Mouse (Mus musculus): ENCODE data around the gene Rhbdf1. TPM values are rescaled to one million over a fixed set of nuclear protein-coding genes. Genes with fewer than 3 reads are reported as not detected.

Gene Rhbdf1
- polyA plus RNA-seq (2014; fragmentation: Nextera tagmentation; extraction: Ambion mirVana), result 12.5 and 21.5 TPM in 2 replicates

GRCm38 (mm10) chr11:32221951-32222409 lies at the start of gene Rhbdf1:
Rhbdf1 (minus strand) TSS chr11:32222300.
- H3K4me3 ChIP-seq (ENCODE audit: low read depth, low read length), result peak within 1 kb of the TSS; percentile 61
- no peaks in the 10 kb centered on the region for H3K9me3 ChIP-seq (ENCODE audit: control insufficient read depth, low read length)
- under 1% methylated on average over 68 of the region's 72 CpGs for WGBS
- H3K27ac ChIP-seq (ENCODE audit: low read depth, low read length), result peak within 1 kb of the TSS; percentile 70
- H3K27me3 ChIP-seq (ENCODE audit: control insufficient read depth, insufficient read depth, low read length), result peaks cover 13% of the 10 kb centered on the region
- peak within 1 kb of the TSS; percentile 99 for H3K4me2 ChIP-seq (ENCODE audit: low read depth, low read length)
- H3K4me1 ChIP-seq (ENCODE audit: control insufficient read depth, insufficient read depth, low read length), result peaks cover 12% of the 10 kb centered on the region
- H3K36me3 ChIP-seq (ENCODE audit: control insufficient read depth, insufficient read depth, low read length), result no peaks in the 10 kb centered on the region
- peak within 1 kb of the TSS; percentile 78 for H3K9ac ChIP-seq (replicated peaks; ENCODE audit: low read depth, low read length)
- peak; percentile 30 for ATAC-seq (ENCODE audit: low read depth)

GRCm38 (mm10) chr11:32271178-32271577 lies 49.1 kb upstream of the Rhbdf1 start:
- no peaks in the 10 kb centered on the region for H3K9me3 ChIP-seq (ENCODE audit: control insufficient read depth, low read length)
- H3K27ac ChIP-seq (ENCODE audit: low read depth, low read length), result no peak overlapping the region
- H3K4me1 ChIP-seq (ENCODE audit: control insufficient read depth, insufficient read depth, low read length), result peaks cover 8% of the 10 kb centered on the region; the same call in 1 of the 2 replicates
- no peaks in the 10 kb centered on the region for H3K36me3 ChIP-seq (ENCODE audit: control insufficient read depth, insufficient read depth, low read length)
- no peaks in the 10 kb centered on the region for H3K27me3 ChIP-seq (ENCODE audit: control insufficient read depth, insufficient read depth, low read length)
- no peak for ATAC-seq (ENCODE audit: low read depth)
- H3K9ac ChIP-seq (replicated peaks; ENCODE audit: low read depth, low read length), result no peak overlapping the region
- no peak overlapping the region for H3K4me2 ChIP-seq (ENCODE audit: low read depth, low read length)
- no peak overlapping the region for H3K4me3 ChIP-seq (ENCODE audit: low read depth, low read length)
- 49% methylated on average over 4 of the region's 4 CpGs for WGBS

DNA sequence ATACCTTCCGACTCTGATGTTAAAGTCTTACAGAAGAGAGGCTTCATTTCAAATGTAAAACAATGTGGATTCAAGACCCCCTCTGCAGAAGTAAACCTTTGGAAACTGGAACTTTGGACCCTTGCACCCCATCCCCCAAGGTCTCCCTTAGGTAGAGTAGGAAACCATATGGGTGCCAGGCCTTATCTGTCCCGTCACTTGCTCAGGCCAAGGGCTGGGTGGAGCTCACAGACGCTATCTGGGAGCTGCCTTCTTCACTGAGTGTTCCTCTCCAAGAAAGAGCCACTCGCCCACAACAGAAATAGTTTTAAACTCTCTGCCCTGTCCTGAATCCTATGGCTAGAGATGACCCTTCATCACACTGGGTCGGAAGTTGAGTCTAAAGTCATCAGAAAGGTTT lies 46.9 kb upstream of the Rhbdf1 start:
- H3K27ac ChIP-seq (ENCODE audit: low read depth, low read length), result no peak overlapping the region
- no peak overlapping the region for H3K4me3 ChIP-seq (ENCODE audit: low read depth, low read length)
- peaks cover 11% of the 10 kb centered on the region; the same call in 1 of the 2 replicates for H3K4me1 ChIP-seq (ENCODE audit: control insufficient read depth, insufficient read depth, low read length)
- H3K4me2 ChIP-seq (ENCODE audit: low read depth, low read length), result no peak overlapping the region
- H3K9me3 ChIP-seq (ENCODE audit: control insufficient read depth, low read length), result no peaks in the 10 kb centered on the region
- no peaks in the 10 kb centered on the region for H3K36me3 ChIP-seq (ENCODE audit: control insufficient read depth, insufficient read depth, low read length)
- no peak overlapping the region for H3K9ac ChIP-seq (replicated peaks; ENCODE audit: low read depth, low read length)
- WGBS, result 91% methylated on average over 5 of the region's 5 CpGs
- ATAC-seq (ENCODE audit: low read depth), result no peak
- H3K27me3 ChIP-seq (ENCODE audit: control insufficient read depth, insufficient read depth, low read length), result no peaks in the 10 kb centered on the region

DNA sequence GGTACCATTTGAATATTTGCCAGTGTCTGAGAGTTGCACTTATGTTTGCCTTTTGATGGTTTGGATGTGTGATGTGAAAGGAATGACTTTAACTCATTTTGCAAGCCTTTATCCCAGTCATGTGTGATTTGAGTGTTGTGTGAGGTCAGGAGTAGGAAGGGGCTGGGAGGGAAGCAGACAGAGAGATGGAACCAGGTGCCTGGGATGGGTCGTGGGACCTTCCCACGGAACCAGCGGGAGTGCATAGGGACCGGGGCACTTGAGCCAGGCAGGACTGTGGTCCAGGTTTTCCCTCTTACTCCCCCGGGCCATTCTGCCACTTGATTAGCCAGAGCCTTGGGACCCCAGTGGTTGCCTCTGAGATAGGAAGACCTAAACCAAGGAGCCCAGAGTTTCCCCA lies 45.9 kb upstream of the Rhbdf1 start:
- no peaks in the 10 kb centered on the region for H3K9me3 ChIP-seq (ENCODE audit: control insufficient read depth, low read length)
- 19% methylated on average over 5 of the region's 5 CpGs for WGBS
- peak overlapping the region; percentile 93 for H3K9ac ChIP-seq (replicated peaks; ENCODE audit: low read depth, low read length)
- H3K4me1 ChIP-seq (ENCODE audit: control insufficient read depth, insufficient read depth, low read length), result peaks cover 11% of the 10 kb centered on the region; the same call in 1 of the 2 replicates
- H3K4me3 ChIP-seq (ENCODE audit: low read depth, low read length), result peak overlapping the region; percentile 86
- H3K36me3 ChIP-seq (ENCODE audit: control insufficient read depth, insufficient read depth, low read length), result no peaks in the 10 kb centered on the region
- H3K27me3 ChIP-seq (ENCODE audit: control insufficient read depth, insufficient read depth, low read length), result no peaks in the 10 kb centered on the region
- peak overlapping the region; percentile 96; the same call in 1 of the 2 replicates for H3K27ac ChIP-seq (ENCODE audit: low read depth, low read length)
- ATAC-seq (ENCODE audit: low read depth), result peak; percentile 49
- H3K4me2 ChIP-seq (ENCODE audit: low read depth, low read length), result peak overlapping the region; percentile 52

GRCm38 (mm10) chr11:32267188-32267884 lies 45.2 kb upstream of the Rhbdf1 start, which contains the start of gene Nprl3:
Nprl3 (minus strand) TSS chr11:32267707.
- H3K4me2 ChIP-seq (ENCODE audit: low read depth, low read length), result peak within 1 kb of the TSS; percentile 52
- no peaks in the 10 kb centered on the region for H3K36me3 ChIP-seq (ENCODE audit: control insufficient read depth, insufficient read depth, low read length)
- peak within 1 kb of the TSS; percentile 93 for H3K9ac ChIP-seq (replicated peaks; ENCODE audit: low read depth, low read length)
- H3K9me3 ChIP-seq (ENCODE audit: control insufficient read depth, low read length), result no peaks in the 10 kb centered on the region
- H3K4me1 ChIP-seq (ENCODE audit: control insufficient read depth, insufficient read depth, low read length), result peaks cover 11% of the 10 kb centered on the region; the same call in 1 of the 2 replicates
- WGBS, result under 1% methylated on average over 54 of the region's 54 CpGs
- peak within 1 kb of the TSS; percentile 96 for H3K27ac ChIP-seq (ENCODE audit: low read depth, low read length)
- no peaks in the 10 kb centered on the region for H3K27me3 ChIP-seq (ENCODE audit: control insufficient read depth, insufficient read depth, low read length)
- ATAC-seq (ENCODE audit: low read depth), result peak; percentile 100
- H3K4me3 ChIP-seq (ENCODE audit: low read depth, low read length), result peak within 1 kb of the TSS; percentile 86

DNA sequence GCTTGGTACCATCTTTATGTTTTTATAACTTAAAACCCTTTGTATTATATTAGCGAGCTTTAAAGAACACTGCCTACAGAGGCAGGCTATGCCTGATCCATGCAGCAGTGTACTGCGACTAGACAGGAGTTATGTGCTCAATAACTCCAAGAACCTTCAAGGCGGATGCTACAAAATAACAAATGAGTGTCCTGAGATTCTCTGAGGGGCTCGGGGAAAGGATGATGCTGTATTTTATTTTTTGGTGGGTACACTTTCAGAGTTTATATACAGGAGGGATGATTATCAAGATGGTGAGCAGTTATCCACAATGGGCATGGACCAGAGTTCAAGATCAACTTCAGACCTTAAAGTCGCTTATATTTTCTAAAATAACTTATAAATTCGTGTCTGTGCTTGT lies 44.7 kb upstream of the Rhbdf1 start:
- H3K4me2 ChIP-seq (ENCODE audit: low read depth, low read length), result peak overlapping the region; percentile 52
- H3K9ac ChIP-seq (replicated peaks; ENCODE audit: low read depth, low read length), result peak overlapping the region; percentile 93
- H3K9me3 ChIP-seq (ENCODE audit: control insufficient read depth, low read length), result no peaks in the 10 kb centered on the region
- no peaks in the 10 kb centered on the region for H3K27me3 ChIP-seq (ENCODE audit: control insufficient read depth, insufficient read depth, low read length)
- peak; percentile 0; the same call in 1 of the 2 replicates for ATAC-seq (ENCODE audit: low read depth)
- peak overlapping the region; percentile 86 for H3K4me3 ChIP-seq (ENCODE audit: low read depth, low read length)
- H3K36me3 ChIP-seq (ENCODE audit: control insufficient read depth, insufficient read depth, low read length), result no peaks in the 10 kb centered on the region
- H3K27ac ChIP-seq (ENCODE audit: low read depth, low read length), result peak overlapping the region; percentile 96
- peaks cover 11% of the 10 kb centered on the region; the same call in 1 of the 2 replicates for H3K4me1 ChIP-seq (ENCODE audit: control insufficient read depth, insufficient read depth, low read length)
- WGBS, result 18% methylated on average over 6 of the region's 6 CpGs

GRCm38 (mm10) chr11:32266194-32266593 lies 44.1 kb upstream of the Rhbdf1 start:
- Histone ChIP-seq H3K4me3 (ENCODE audit: low read depth, low read length) (no peak overlapping the region), H3K9ac (replicated peaks; ENCODE audit: low read depth, low read length) (no peak overlapping the region), H3K9me3 (ENCODE audit: control insufficient read depth, low read length) (no peaks in the 10 kb centered on the region), H3K4me1 (ENCODE audit: control insufficient read depth, insufficient read depth, low read length) (peaks cover 11% of the 10 kb centered on the region; the same call in 1 of the 2 replicates), H3K36me3 (ENCODE audit: control insufficient read depth, insufficient read depth, low read length) (no peaks in the 10 kb centered on the region), H3K27me3 (ENCODE audit: control insufficient read depth, insufficient read depth, low read length) (no peaks in the 10 kb centered on the region), H3K4me2 (ENCODE audit: low read depth, low read length) (no peak overlapping the region), H3K27ac (ENCODE audit: low read depth, low read length) (no peak overlapping the region)
- 91% methylated on average over 6 of the region's 6 CpGs for WGBS
- no peak for ATAC-seq (ENCODE audit: low read depth)

- no peak for ATAC-seq (ENCODE audit: low read depth)
- Histone ChIP-seq H3K4me2 (ENCODE audit: low read depth, low read length) (no peak overlapping the region), H3K4me1 (ENCODE audit: control insufficient read depth, insufficient read depth, low read length) (peaks cover 11% of the 10 kb centered on the region; the same call in 1 of the 2 replicates), H3K27me3 (ENCODE audit: control insufficient read depth, insufficient read depth, low read length) (no peaks in the 10 kb centered on the region), H3K9ac (replicated peaks; ENCODE audit: low read depth, low read length) (no peak overlapping the region), H3K27ac (ENCODE audit: low read depth, low read length) (no peak overlapping the region), H3K9me3 (ENCODE audit: control insufficient read depth, low read length) (no peaks in the 10 kb centered on the region), H3K4me3 (ENCODE audit: low read depth, low read length) (no peak overlapping the region), H3K36me3 (ENCODE audit: control insufficient read depth, insufficient read depth, low read length) (no peaks in the 10 kb centered on the region)
- 98% methylated on average over 3 of the region's 3 CpGs for WGBS
Observed at GRCm38 (mm10) chr11:32265117-32265738, 43.1 kb upstream of the Rhbdf1 start.
